Mouse (Mus musculus) CH12.LX (cell line): ENCODE measurements at regions not wholly inside any gene's neighbourhood (a gene's known extent, or its start where the extent isn't known, plus 50 kb on each side); places are given as distances from the start of the nearest gene placed in this dataset.

ENCODE experiments used
- BHLHE40 ChIP-seq: IDR thresholded peaks from 2 replicates; pipeline ENCODE4 v1.6.1; 2011; ENCODE audit warnings: mild to moderate bottlenecking, low read depth, low read length, improper control_type of control experiment
- CHD1 ChIP-seq: IDR thresholded peaks from 2 replicates; pipeline ENCODE4 v1.6.1; 2012; ENCODE audit warnings: low read depth, low read length, improper control_type of control experiment, inconsistent platforms
- CTCF ChIP-seq, 2 experiments: IDR thresholded peaks in 1 of 2; conservative IDR thresholded peaks in 1 of 2; 2 replicates each; pipeline ENCODE4 v1.5.1; 2011 to 2012; ENCODE audit warnings: low read depth in 2 of 2, low read length in 2 of 2, improper control_type of control experiment in 1 of 2, inconsistent platforms in 1 of 2, mild to moderate bottlenecking in 1 of 2, moderate library complexity in 1 of 2
- E2F4 ChIP-seq: IDR thresholded peaks from 2 replicates; pipeline ENCODE4 v1.6.1; 2011; ENCODE audit warnings: low read depth, low read length, improper control_type of control experiment; ENCODE audit not compliant: insufficient replicate concordance
- EP300 ChIP-seq: IDR thresholded peaks from 2 replicates; pipeline ENCODE4 v1.6.1; 2011; ENCODE audit warnings: low read length, improper control_type of control experiment
- KAT2A ChIP-seq: IDR thresholded peaks from 2 replicates; pipeline ENCODE4 v1.6.1; 2012; ENCODE audit warnings: low read length, improper control_type of control experiment, inconsistent platforms; ENCODE audit not compliant: insufficient replicate concordance
- MAX ChIP-seq: IDR thresholded peaks from 2 replicates; pipeline ENCODE4 v1.6.1; 2011; ENCODE audit warnings: low read length, improper control_type of control experiment
- MYC ChIP-seq: IDR thresholded peaks from 2 replicates; pipeline ENCODE4 v1.6.1; 2011; ENCODE audit warnings: low read depth, mild to moderate bottlenecking, improper control_type of control experiment, low read length
- POLR2A ChIP-seq: IDR thresholded peaks from 2 replicates; pipeline ENCODE4 v1.6.1; 2011; ENCODE audit warnings: low read depth, mild to moderate bottlenecking, improper control_type of control experiment, low read length
- POLR2AphosphoS2 ChIP-seq: IDR thresholded peaks from 2 replicates; pipeline ENCODE4 v1.6.1; 2011; ENCODE audit warnings: low read depth, low read length, improper control_type of control experiment
- RCOR1 ChIP-seq: conservative IDR thresholded peaks from 2 replicates; pipeline ENCODE4 v1.6.1; 2012; ENCODE audit warnings: low read depth, mild to moderate bottlenecking, inconsistent platforms, low read length, improper control_type of control experiment
- SMC3 ChIP-seq: IDR thresholded peaks from 2 replicates; pipeline ENCODE4 v1.6.1; 2011; ENCODE audit warnings: low read depth, low read length, improper control_type of control experiment
- ZKSCAN1 ChIP-seq: IDR thresholded peaks from 2 replicates; pipeline ENCODE4 v1.6.1; 2012; ENCODE audit warnings: low read depth, inconsistent platforms, low read length, improper control_type of control experiment, borderline replicate concordance

DNA sequence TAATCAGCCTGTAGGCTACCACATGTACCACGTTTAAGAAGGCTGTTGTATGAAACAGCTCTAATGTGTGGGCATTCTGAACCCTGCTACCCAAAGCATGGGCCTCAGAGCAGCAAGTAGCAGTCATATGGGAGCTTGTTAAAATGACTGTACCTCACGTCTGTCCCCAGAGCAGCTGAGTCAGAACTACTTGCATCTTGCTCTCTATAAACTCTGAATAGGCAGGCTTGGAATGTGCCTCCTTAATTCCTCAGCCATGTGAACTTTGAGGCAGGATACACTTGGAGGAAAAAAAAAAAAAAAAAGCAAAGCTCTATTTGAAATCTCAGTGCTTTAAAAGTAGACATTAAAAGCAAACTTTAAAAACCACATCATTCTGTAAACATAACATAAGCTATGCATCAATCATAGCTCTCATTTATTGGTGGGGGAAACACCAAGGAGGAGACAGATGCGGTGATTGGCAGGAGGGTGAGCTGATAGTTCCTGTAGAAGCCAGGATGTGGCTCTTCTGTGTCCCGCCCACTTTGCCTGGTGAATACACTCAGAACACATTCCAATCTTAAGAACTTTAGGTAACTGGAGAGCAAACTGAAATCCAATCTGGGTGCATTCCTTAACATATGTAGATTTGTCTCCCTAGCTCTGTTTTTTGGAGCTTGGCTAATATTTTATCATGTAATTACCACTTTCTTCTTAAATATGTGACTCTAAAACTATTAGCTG lies 159.2 kb upstream of the St8sia2 start:
- TF ChIP-seq BHLHE40, result no peak
- TF ChIP-seq MYC, result no peak
- no peak for TF ChIP-seq POLR2A
- TF ChIP-seq CTCF (conservative IDR thresholded peaks at IDR 0.05 in 1 of 2, IDR thresholded peaks at IDR 0.05 in 1 of 2; ENCODE audit: low read depth in 2 of 2, low read length in 2 of 2), result no peak
- TF ChIP-seq MAX, result no peak
- TF ChIP-seq RCOR1, result no peak
- no peak for TF ChIP-seq KAT2A
- TF ChIP-seq SMC3, result no peak
- TF ChIP-seq POLR2AphosphoS2, result no peak
- no peak for TF ChIP-seq CHD1
- TF ChIP-seq EP300, result no peak
- TF ChIP-seq E2F4, result no peak
- no peak for TF ChIP-seq ZKSCAN1
